Mouse (Mus musculus): ENCODE measurements around the gene Scmh1. TPM values are rescaled to one million over a fixed set of nuclear protein-coding genes. Genes with fewer than 3 reads are reported as not detected.

Gene Scmh1
- polyA plus RNA-seq, 2 experiments = 42.6 to 57.4 TPM

- Histone ChIP-seq H3K4me3 (replicated peaks; ENCODE audit: low read length) (no peak overlapping the region), H3K27me3 (ENCODE audit: control insufficient read depth, insufficient read depth, low read length) (no peaks in the 10 kb centered on the region), H3K4me2 (replicated peaks; ENCODE audit: low read depth, low read length, severe bottlenecking) (no peak overlapping the region), H3K9ac (ENCODE audit: low read depth, low read length, severe bottlenecking) (no peak overlapping the region), H3K36me3 (ENCODE audit: control insufficient read depth, insufficient read depth, low read length) (no peaks in the 10 kb centered on the region), H3K9me3 (ENCODE audit: control insufficient read depth, low read length) (no peaks in the 10 kb centered on the region), H3K4me1 (ENCODE audit: control insufficient read depth, insufficient read depth, low read length) (0 out of 2 replicates have a peak, but pooled peaks cover 6% of the 10 kb centered on the region), H3K27ac (replicated peaks; ENCODE audit: low read depth, low read length) (no peak overlapping the region)
- ATAC-seq (ENCODE audit: low FRiP score, low read depth) = no peak
- DNase-seq (ENCODE audit: low spot score) = no peak
- no peak for TF ChIP-seq POLR2A (IDR thresholded peaks at IDR 0.05; ENCODE audit: borderline replicate concordance, extremely low read depth, insufficient read depth, insufficient read length)
Observed at GRCm38 (mm10) chr4:120404247-120404646, 834 bp upstream of the Scmh1 start.

GRCm38 (mm10) chr4:120404778-120405143 lies 320 bp upstream of the Scmh1 start:
- Histone ChIP-seq H3K27me3 (ENCODE audit: control insufficient read depth, insufficient read depth, low read length) (no peaks in the 10 kb centered on the region), H3K4me3 (replicated peaks; ENCODE audit: low read length) (peak overlapping the region; percentile 99), H3K9ac (ENCODE audit: low read depth, low read length, severe bottlenecking) (peak overlapping the region; percentile 98), H3K4me1 (ENCODE audit: control insufficient read depth, insufficient read depth, low read length) (0 out of 2 replicates have a peak, but pooled peaks cover 6% of the 10 kb centered on the region), H3K36me3 (ENCODE audit: control insufficient read depth, insufficient read depth, low read length) (no peaks in the 10 kb centered on the region), H3K4me2 (replicated peaks; ENCODE audit: low read depth, low read length, severe bottlenecking) (peak overlapping the region; percentile 64), H3K9me3 (ENCODE audit: control insufficient read depth, low read length) (no peaks in the 10 kb centered on the region), H3K27ac (replicated peaks; ENCODE audit: low read depth, low read length) (no peak overlapping the region)
- no peak for DNase-seq (ENCODE audit: low spot score)
- 12% methylated on average over 17 of the region's 21 CpGs for WGBS
- TF ChIP-seq POLR2A (IDR thresholded peaks at IDR 0.05; ENCODE audit: borderline replicate concordance, extremely low read depth, insufficient read depth, insufficient read length) = no peak
- ATAC-seq (ENCODE audit: low FRiP score, low read depth) = no peak

GRCm38 (mm10) chr4:120405806-120406638 lies 941 bp downstream of the Scmh1 start:
- H3K4me2 ChIP-seq (replicated peaks; ENCODE audit: low read depth, low read length, severe bottlenecking) = peak overlapping the region; percentile 64
- H3K4me1 ChIP-seq (ENCODE audit: control insufficient read depth, insufficient read depth, low read length) = 0 out of 2 replicates have a peak, but pooled peaks cover 6% of the 10 kb centered on the region
- no peaks in the 10 kb centered on the region for H3K9me3 ChIP-seq (ENCODE audit: control insufficient read depth, low read length)
- ATAC-seq (ENCODE audit: low FRiP score, low read depth) (no peak; the same call in 1 of the 2 replicates), DNase-seq (ENCODE audit: low spot score) (peak; percentile 65)
- H3K9ac ChIP-seq (ENCODE audit: low read depth, low read length, severe bottlenecking) = peak overlapping the region; percentile 98
- H3K4me3 ChIP-seq (replicated peaks; ENCODE audit: low read length) = peak overlapping the region; percentile 99
- no peaks in the 10 kb centered on the region for H3K36me3 ChIP-seq (ENCODE audit: control insufficient read depth, insufficient read depth, low read length)
- H3K27me3 ChIP-seq (ENCODE audit: control insufficient read depth, insufficient read depth, low read length) = no peaks in the 10 kb centered on the region
- H3K27ac ChIP-seq (replicated peaks; ENCODE audit: low read depth, low read length) = peak overlapping the region; percentile 93
- 1% methylated on average over 24 of the region's 25 CpGs for WGBS
- no peak for TF ChIP-seq POLR2A (IDR thresholded peaks at IDR 0.05; ENCODE audit: borderline replicate concordance, extremely low read depth, insufficient read depth, insufficient read length)

- peak overlapping the region; percentile 99 for H3K4me3 ChIP-seq (replicated peaks; ENCODE audit: low read length)
- H3K27me3 ChIP-seq (ENCODE audit: control insufficient read depth, insufficient read depth, low read length) = no peaks in the 10 kb centered on the region
- WGBS = 38% methylated on average over 3 of the region's 3 CpGs
- 0 out of 2 replicates have a peak, but pooled peaks cover 6% of the 10 kb centered on the region for H3K4me1 ChIP-seq (ENCODE audit: control insufficient read depth, insufficient read depth, low read length)
- no peak overlapping the region for H3K27ac ChIP-seq (replicated peaks; ENCODE audit: low read depth, low read length)
- no peaks in the 10 kb centered on the region for H3K36me3 ChIP-seq (ENCODE audit: control insufficient read depth, insufficient read depth, low read length)
- no peak for TF ChIP-seq POLR2A (IDR thresholded peaks at IDR 0.05; ENCODE audit: borderline replicate concordance, extremely low read depth, insufficient read depth, insufficient read length)
- no peaks in the 10 kb centered on the region for H3K9me3 ChIP-seq (ENCODE audit: control insufficient read depth, low read length)
- DNase-seq (ENCODE audit: low spot score) = peak; percentile 48
- 0 out of 2 replicates have a peak overlapping the region, but pooled peaks have one; percentile 98 for H3K9ac ChIP-seq (ENCODE audit: low read depth, low read length, severe bottlenecking)
- ATAC-seq (ENCODE audit: low FRiP score, low read depth) = no peak
- peak overlapping the region; percentile 64 for H3K4me2 ChIP-seq (replicated peaks; ENCODE audit: low read depth, low read length, severe bottlenecking)
Observed at GRCm38 (mm10) chr4:120406639-120407273, 1.7 kb downstream of the Scmh1 start.

- Histone ChIP-seq H3K9me3 (ENCODE audit: control insufficient read depth, low read length) (no peaks in the 10 kb centered on the region), H3K27me3 (ENCODE audit: control insufficient read depth, insufficient read depth, low read length) (no peaks in the 10 kb centered on the region), H3K27ac (replicated peaks; ENCODE audit: low read depth, low read length) (no peak overlapping the region), H3K4me2 (replicated peaks; ENCODE audit: low read depth, low read length, severe bottlenecking) (no peak overlapping the region), H3K9ac (ENCODE audit: low read depth, low read length, severe bottlenecking) (no peak overlapping the region), H3K4me1 (ENCODE audit: control insufficient read depth, insufficient read depth, low read length) (peaks cover 10% of the 10 kb centered on the region; the same call in 1 of the 2 replicates), H3K36me3 (ENCODE audit: control insufficient read depth, insufficient read depth, low read length) (no peaks in the 10 kb centered on the region), H3K4me3 (replicated peaks; ENCODE audit: low read length) (no peak overlapping the region)
- ATAC-seq (ENCODE audit: low FRiP score, low read depth) (no peak), DNase-seq (ENCODE audit: low spot score) (no peak)
- TF ChIP-seq POLR2A (IDR thresholded peaks at IDR 0.05; ENCODE audit: borderline replicate concordance, extremely low read depth, insufficient read depth, insufficient read length) = no peak
- 97% methylated on average over 4 of the region's 4 CpGs for WGBS
Observed at GRCm38 (mm10) chr4:120418053-120418452, 13.0 kb downstream of the Scmh1 start.
